Mouse (Mus musculus): Measurements from ENCODE around the gene St8sia1.

Gene St8sia1

GRCm38 (mm10) chr6:142789736-142790135, 174.5 kb downstream of the St8sia1 start:
- DNase-seq (ENCODE audit: low read depth, low spot score), result no peak

GRCm38 (mm10) chr6:142788042-142788987, 175.9 kb downstream of the St8sia1 start:
- DNase-seq (ENCODE audit: low read depth, low spot score), result no peak

- no peak for DNase-seq (ENCODE audit: low read depth, low spot score)
Measured at GRCm38 (mm10) chr6:142786106-142786505, 178.1 kb downstream of the St8sia1 start.

GRCm38 (mm10) chr6:142785343-142785742, 178.9 kb downstream of the St8sia1 start:
- DNase-seq (ENCODE audit: low read depth, low spot score), result peak; percentile 74

- DNase-seq (ENCODE audit: low read depth, low spot score), result no peak
Measured at GRCm38 (mm10) chr6:142781286-142781685, 183.0 kb downstream of the St8sia1 start.

GRCm38 (mm10) chr6:142780574-142781033, 183.6 kb downstream of the St8sia1 start:
- no peak for DNase-seq (ENCODE audit: low read depth, low spot score)

GRCm38 (mm10) chr6:142779812-142780573, 184.3 kb downstream of the St8sia1 start:
- no peak for DNase-seq (ENCODE audit: low read depth, low spot score)

- peak; percentile 57 for DNase-seq (ENCODE audit: low read depth, low spot score)
Measured at GRCm38 (mm10) chr6:142779045-142779811, 185.0 kb downstream of the St8sia1 start.

- no peak for DNase-seq (ENCODE audit: low read depth, low spot score)
Measured at GRCm38 (mm10) chr6:142776935-142777334, 187.3 kb downstream of the St8sia1 start.

GRCm38 (mm10) chr6:142773566-142773965, 190.7 kb downstream of the St8sia1 start:
- DNase-seq (ENCODE audit: low read depth, low spot score), result no peak

- DNase-seq (ENCODE audit: low read depth, low spot score), result no peak
Measured at GRCm38 (mm10) chr6:142771643-142772042, 192.6 kb downstream of the St8sia1 start.

All from 3T3-L1 (cell line).